Mouse (Mus musculus): Measurements from ENCODE around the gene Gpnmb.

The Gpnmb gene

GRCm38 (mm10) chr6:49097596-49098110 is 61.3 kb downstream of the Gpnmb start:
- peak; percentile 22 for DNase-seq

- no peak for DNase-seq
Observed at GRCm38 (mm10) chr6:49099086-49099485, 62.7 kb downstream of the Gpnmb start.

GRCm38 (mm10) chr6:49106746-49107500 is 70.6 kb downstream of the Gpnmb start:
- DNase-seq: no peak

- no peak for DNase-seq
Observed at GRCm38 (mm10) chr6:49109196-49109595, 72.8 kb downstream of the Gpnmb start.

- no peak for DNase-seq
Observed at GRCm38 (mm10) chr6:49113895-49114294, 77.5 kb downstream of the Gpnmb start.

- no peak for DNase-seq
Observed at GRCm38 (mm10) chr6:49114457-49114856, 78.1 kb downstream of the Gpnmb start.

GRCm38 (mm10) chr6:49115550-49115949 is 79.2 kb downstream of the Gpnmb start:
- DNase-seq: no peak

- DNase-seq: no peak
Observed at GRCm38 (mm10) chr6:49116241-49116640, 79.9 kb downstream of the Gpnmb start.

- peak; percentile 28 for DNase-seq
Observed at GRCm38 (mm10) chr6:49118446-49118845, 82.1 kb downstream of the Gpnmb start.

GRCm38 (mm10) chr6:49119462-49120135 is 83.3 kb downstream of the Gpnmb start:
- peak; percentile 15 for DNase-seq

- DNase-seq: no peak
Observed at GRCm38 (mm10) chr6:49120370-49120769, 84.0 kb downstream of the Gpnmb start.
